Mouse (Mus musculus): ENCODE results near the gene Man1b1. TPM values are rescaled to one million over a fixed set of nuclear protein-coding genes. Genes with fewer than 3 reads are reported as not detected.

The Man1b1 gene
- polyA plus RNA-seq, 1 experiment from 2014 or later, result 73.5 TPM

DNA sequence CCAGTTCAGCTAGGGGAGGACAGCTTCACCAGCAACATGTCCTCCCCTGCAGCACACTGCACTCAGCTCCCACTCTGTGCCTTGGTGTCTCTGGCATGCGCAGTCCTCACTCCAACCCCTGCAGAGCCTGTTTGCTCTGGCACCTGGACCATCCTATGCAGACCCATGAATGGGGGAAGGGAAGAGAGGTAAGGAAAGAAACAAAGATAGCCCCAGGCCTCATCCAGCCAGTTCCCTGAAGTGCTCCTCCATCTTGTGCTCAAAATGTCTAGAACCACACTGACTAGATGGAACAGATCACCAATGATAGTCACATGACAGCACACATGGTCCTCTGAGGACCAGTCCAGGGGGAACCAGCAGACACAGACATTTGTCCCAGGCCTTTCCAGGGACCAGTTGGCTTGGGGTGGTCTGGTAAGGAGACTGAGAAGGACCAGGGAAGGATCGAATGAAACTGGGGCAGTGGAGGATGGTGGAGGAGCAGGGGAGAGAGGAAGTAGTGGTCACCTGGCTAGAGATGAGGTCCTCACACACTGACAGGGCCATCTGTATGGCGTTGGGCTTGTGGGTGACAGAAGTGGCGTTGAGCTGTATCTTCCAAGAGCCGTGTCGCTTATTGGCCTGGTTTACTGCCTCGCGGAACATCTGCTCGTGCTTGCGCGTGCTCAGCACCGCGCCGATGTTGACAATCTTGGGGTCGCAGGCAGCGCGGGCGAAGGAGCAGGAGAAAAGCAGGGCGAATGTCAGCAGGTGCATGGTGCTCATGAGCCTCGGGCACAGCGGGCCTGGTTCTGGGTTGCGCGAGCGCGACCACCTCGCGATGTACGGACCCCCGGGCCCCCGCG, 13.8 kb upstream of the Man1b1 start:
- peak overlapping the region; percentile 45; the same call in 1 of the 2 replicates for H3K27ac ChIP-seq
- H3K4me1 ChIP-seq, result peaks cover 9% of the 10 kb centered on the region; the same call in 1 of the 2 replicates
- ATAC-seq (ENCODE audit: low FRiP score), result peak; percentile 59

GRCm38 (mm10) chr2:25318971-25319773, 13.0 kb upstream of the Man1b1 start, which contains the start of gene Grin1:
Grin1 (minus strand) TSS chr2:25319187.
- peak; percentile 88 for ATAC-seq (ENCODE audit: low FRiP score)
- H3K27ac ChIP-seq, result peak within 1 kb of the TSS; percentile 45; the same call in 1 of the 2 replicates
- WGBS, result 10% methylated on average over 58 of the region's 58 CpGs
- H3K27me3 ChIP-seq, result peaks cover 76% of the 10 kb centered on the region
- no peaks in the 10 kb centered on the region for H3K36me3 ChIP-seq
- no peaks in the 10 kb centered on the region for H3K9me3 ChIP-seq (replicated peaks)
- peak within 1 kb of the TSS; percentile 53 for H3K9ac ChIP-seq
- peaks cover 9% of the 10 kb centered on the region; the same call in 1 of the 2 replicates for H3K4me1 ChIP-seq
- peak within 1 kb of the TSS; percentile 70 for H3K4me2 ChIP-seq (replicated peaks)
- H3K4me3 ChIP-seq, result peak within 1 kb of the TSS; percentile 44

More for the DNA sequence above, 13.8 kb upstream of the Man1b1 start:
- Histone ChIP-seq H3K27me3 (peaks cover 84% of the 10 kb centered on the region), H3K4me3 (peak overlapping the region; percentile 44), H3K36me3 (no peaks in the 10 kb centered on the region), H3K4me2 (replicated peaks) (peak overlapping the region; percentile 70), H3K9ac (peak overlapping the region; percentile 53), H3K9me3 (replicated peaks) (no peaks in the 10 kb centered on the region)
- 7% methylated on average over 31 of the region's 31 CpGs for WGBS

DNA sequence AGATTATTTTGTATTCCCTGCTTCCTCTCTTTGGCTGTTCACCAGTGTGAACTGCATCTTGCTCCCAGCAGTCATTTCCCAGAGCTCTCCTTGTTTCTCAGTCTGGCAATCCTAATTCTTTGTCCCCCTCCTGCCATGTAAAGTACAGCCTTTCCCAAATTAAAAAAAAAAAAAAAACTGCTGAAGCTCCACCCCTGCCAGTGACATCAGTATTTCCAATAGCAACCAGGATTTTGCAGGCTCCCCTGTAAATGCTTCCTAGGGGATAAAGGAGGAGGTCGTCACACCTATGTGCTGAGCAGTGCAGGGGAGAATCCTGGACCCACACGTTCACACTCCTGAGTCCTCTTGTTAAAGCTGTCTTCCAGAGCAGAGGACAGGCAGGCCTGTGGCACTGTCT, 12.1 kb upstream of the Man1b1 start:
- Histone ChIP-seq H3K4me2 (replicated peaks) (no peak overlapping the region), H3K27me3 (peaks cover 67% of the 10 kb centered on the region), H3K9ac (no peak overlapping the region), H3K9me3 (replicated peaks) (no peaks in the 10 kb centered on the region), H3K36me3 (no peaks in the 10 kb centered on the region), H3K4me1 (peaks cover 9% of the 10 kb centered on the region; the same call in 1 of the 2 replicates), H3K4me3 (no peak overlapping the region), H3K27ac (no peak overlapping the region)
- ATAC-seq (ENCODE audit: low FRiP score), result no peak
- whole genome bisulfite sequencing, result 28% methylated on average over 2 of the region's 2 CpGs

DNA sequence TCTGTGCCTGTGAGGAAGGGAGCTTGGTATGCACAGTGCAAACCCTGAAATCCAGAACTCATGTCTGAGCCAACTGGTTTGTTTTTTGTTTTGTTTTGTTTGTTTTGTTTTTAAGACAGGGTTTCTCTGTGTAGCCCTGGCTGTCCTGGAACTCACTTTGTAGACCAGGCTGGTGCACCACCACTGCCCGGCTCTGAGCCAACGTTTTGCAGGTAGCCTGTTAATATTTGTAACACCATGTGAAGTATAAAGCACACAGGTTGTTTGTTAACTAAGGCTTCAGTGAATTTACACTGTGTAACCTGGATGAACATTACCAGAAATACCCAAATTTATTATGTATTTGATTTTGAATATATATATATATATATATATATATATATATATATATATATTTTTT, 6.1 kb upstream of the Man1b1 start:
- no peak overlapping the region for H3K4me2 ChIP-seq (replicated peaks)
- no peak overlapping the region for H3K9ac ChIP-seq
- no peak for ATAC-seq (ENCODE audit: low FRiP score)
- WGBS, result 74% methylated on average over 2 of the region's 2 CpGs
- peaks cover under 1% of the 10 kb centered on the region; the same call in 1 of the 2 replicates for H3K4me1 ChIP-seq
- H3K36me3 ChIP-seq, result no peaks in the 10 kb centered on the region
- H3K9me3 ChIP-seq (replicated peaks), result no peaks in the 10 kb centered on the region
- H3K27ac ChIP-seq, result no peak overlapping the region
- 0 out of 2 replicates have a peak, but pooled peaks cover 9% of the 10 kb centered on the region for H3K27me3 ChIP-seq
- no peak overlapping the region for H3K4me3 ChIP-seq

DNA sequence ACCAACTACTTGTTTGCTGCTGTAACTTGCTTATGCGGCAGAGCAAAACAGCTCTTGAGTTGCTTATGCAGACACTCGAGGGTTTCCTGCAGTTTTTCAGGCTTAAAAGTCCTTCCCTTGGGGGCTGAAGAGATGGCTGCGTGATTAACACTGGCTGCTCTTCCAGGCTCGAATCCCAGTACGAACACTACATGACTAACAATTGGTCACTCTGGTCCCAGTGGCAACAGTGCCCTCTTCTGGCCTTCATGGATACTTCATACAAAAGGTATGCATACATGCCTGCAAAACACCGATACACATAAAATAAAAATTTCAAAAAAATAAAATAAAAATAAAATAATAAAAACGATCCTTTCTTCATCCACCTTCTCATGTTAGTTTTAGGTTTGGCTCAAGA, 3.7 kb upstream of the Man1b1 start:
- ATAC-seq (ENCODE audit: low FRiP score), result no peak
- no peak overlapping the region for H3K4me2 ChIP-seq (replicated peaks)

DNA sequence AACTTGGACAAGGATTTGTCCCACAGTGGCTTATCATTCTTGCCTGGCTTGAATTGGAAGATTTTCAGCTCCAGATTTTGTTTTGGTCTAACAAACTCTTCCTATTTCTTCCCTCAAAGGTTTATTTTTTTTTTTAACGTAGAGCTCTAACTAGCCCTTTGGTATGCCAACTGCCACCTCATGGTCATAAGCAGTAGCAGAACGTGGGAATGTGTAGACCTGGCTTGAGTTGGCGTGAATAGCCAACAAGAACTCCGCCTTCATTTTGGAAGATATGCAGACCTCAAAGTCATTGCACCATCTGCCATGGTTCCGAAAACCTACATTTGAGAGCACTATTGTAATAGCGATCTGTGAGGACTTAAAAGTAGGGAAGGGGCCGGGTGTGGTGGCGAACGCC, 668 bp upstream of the Man1b1 start:
- Histone ChIP-seq H3K27me3 (no peaks in the 10 kb centered on the region), H3K4me1 (peaks cover 20% of the 10 kb centered on the region), H3K9ac (peak overlapping the region; percentile 92), H3K9me3 (replicated peaks) (no peaks in the 10 kb centered on the region), H3K36me3 (peaks cover 26% of the 10 kb centered on the region), H3K4me3 (peak overlapping the region; percentile 88), H3K4me2 (replicated peaks) (peak overlapping the region; percentile 94), H3K27ac (no peak overlapping the region)
- ATAC-seq (ENCODE audit: low FRiP score), result no peak
- 54% methylated on average over 9 of the region's 9 CpGs for WGBS

More for the DNA sequence above, 3.7 kb upstream of the Man1b1 start:
- Histone ChIP-seq H3K27me3 (no peaks in the 10 kb centered on the region), H3K4me1 (peaks cover 11% of the 10 kb centered on the region), H3K36me3 (no peaks in the 10 kb centered on the region), H3K9me3 (replicated peaks) (no peaks in the 10 kb centered on the region), H3K9ac (no peak overlapping the region), H3K4me3 (no peak overlapping the region), H3K27ac (no peak overlapping the region)
- 38% methylated on average over 7 of the region's 7 CpGs for WGBS

GRCm38 (mm10) chr2:25333569-25333968, 1.4 kb downstream of the Man1b1 start:
- peak overlapping the region; percentile 94 for H3K4me2 ChIP-seq (replicated peaks)
- peaks cover 47% of the 10 kb centered on the region for H3K36me3 ChIP-seq
- ATAC-seq (ENCODE audit: low FRiP score), result no peak
- peaks cover 20% of the 10 kb centered on the region for H3K4me1 ChIP-seq
- H3K27me3 ChIP-seq, result no peaks in the 10 kb centered on the region
- H3K9ac ChIP-seq, result peak overlapping the region; percentile 92
- peak overlapping the region; percentile 88 for H3K4me3 ChIP-seq
- no peaks in the 10 kb centered on the region for H3K9me3 ChIP-seq (replicated peaks)
- 78% methylated on average over 2 of the region's 2 CpGs for WGBS
- H3K27ac ChIP-seq, result no peak overlapping the region

- no peak overlapping the region for H3K4me2 ChIP-seq (replicated peaks)
- H3K4me3 ChIP-seq, result no peak overlapping the region
- no peaks in the 10 kb centered on the region for H3K9me3 ChIP-seq (replicated peaks)
- H3K36me3 ChIP-seq, result peaks cover 87% of the 10 kb centered on the region
- no peaks in the 10 kb centered on the region for H3K27me3 ChIP-seq
- no peak overlapping the region for H3K9ac ChIP-seq
- H3K27ac ChIP-seq, result no peak overlapping the region
- H3K4me1 ChIP-seq, result peaks cover 10% of the 10 kb centered on the region
- whole genome bisulfite sequencing, result 92% methylated on average over 6 of the region's 6 CpGs
- no peak for ATAC-seq (ENCODE audit: low FRiP score)
Measured at GRCm38 (mm10) chr2:25338303-25338702, 6.2 kb downstream of the Man1b1 start.

GRCm38 (mm10) chr2:25348162-25348561, 16.0 kb downstream of the Man1b1 start:
- 98% methylated on average over 7 of the region's 7 CpGs for WGBS
- ATAC-seq (ENCODE audit: low FRiP score), result no peak
- Histone ChIP-seq H3K27me3 (no peaks in the 10 kb centered on the region), H3K36me3 (peaks cover 99% of the 10 kb centered on the region), H3K4me3 (no peak overlapping the region), H3K9ac (no peak overlapping the region), H3K4me2 (replicated peaks) (no peak overlapping the region), H3K9me3 (replicated peaks) (no peaks in the 10 kb centered on the region), H3K4me1 (no peaks in the 10 kb centered on the region), H3K27ac (no peak overlapping the region)

DNA sequence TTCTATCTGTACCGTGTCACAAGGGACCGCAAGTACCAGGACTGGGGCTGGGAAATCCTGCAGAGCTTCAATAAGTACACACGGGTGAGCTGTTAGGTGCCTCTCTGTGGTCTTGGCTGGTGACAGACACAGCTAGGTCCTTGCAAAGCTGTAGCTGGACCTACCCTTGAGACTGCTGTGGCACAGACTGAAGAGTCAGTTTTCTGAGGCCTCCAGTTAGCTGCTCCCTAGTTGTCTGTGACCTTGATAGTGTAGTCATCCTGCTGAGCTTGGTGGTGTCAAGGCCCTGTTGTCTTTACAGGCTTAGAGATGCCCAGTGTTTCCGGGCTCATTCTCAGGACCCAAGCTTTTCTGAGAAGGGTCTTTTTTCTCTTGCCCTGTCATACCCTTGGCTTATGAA, 17.4 kb downstream of the Man1b1 start:
- H3K27me3 ChIP-seq, result no peaks in the 10 kb centered on the region
- no peak overlapping the region for H3K27ac ChIP-seq
- 97% methylated on average over 4 of the region's 4 CpGs for WGBS
- ATAC-seq (ENCODE audit: low FRiP score), result no peak
- H3K4me3 ChIP-seq, result no peak overlapping the region
- no peak overlapping the region for H3K4me2 ChIP-seq (replicated peaks)
- H3K4me1 ChIP-seq, result no peaks in the 10 kb centered on the region
- H3K36me3 ChIP-seq, result peaks cover 91% of the 10 kb centered on the region
- no peak overlapping the region for H3K9ac ChIP-seq
- no peaks in the 10 kb centered on the region for H3K9me3 ChIP-seq (replicated peaks)

GRCm38 (mm10) chr2:25350701-25351100, 18.6 kb downstream of the Man1b1 start:
- H3K4me3 ChIP-seq, result no peak overlapping the region
- no peak overlapping the region for H3K27ac ChIP-seq
- no peaks in the 10 kb centered on the region for H3K27me3 ChIP-seq
- H3K9me3 ChIP-seq (replicated peaks), result no peaks in the 10 kb centered on the region
- no peak for ATAC-seq (ENCODE audit: low FRiP score)
- peaks cover 10% of the 10 kb centered on the region for H3K4me1 ChIP-seq
- no peak overlapping the region for H3K9ac ChIP-seq
- 95% methylated on average over 3 of the region's 3 CpGs for WGBS
- H3K4me2 ChIP-seq (replicated peaks), result no peak overlapping the region
- H3K36me3 ChIP-seq, result peaks cover 79% of the 10 kb centered on the region

DNA sequence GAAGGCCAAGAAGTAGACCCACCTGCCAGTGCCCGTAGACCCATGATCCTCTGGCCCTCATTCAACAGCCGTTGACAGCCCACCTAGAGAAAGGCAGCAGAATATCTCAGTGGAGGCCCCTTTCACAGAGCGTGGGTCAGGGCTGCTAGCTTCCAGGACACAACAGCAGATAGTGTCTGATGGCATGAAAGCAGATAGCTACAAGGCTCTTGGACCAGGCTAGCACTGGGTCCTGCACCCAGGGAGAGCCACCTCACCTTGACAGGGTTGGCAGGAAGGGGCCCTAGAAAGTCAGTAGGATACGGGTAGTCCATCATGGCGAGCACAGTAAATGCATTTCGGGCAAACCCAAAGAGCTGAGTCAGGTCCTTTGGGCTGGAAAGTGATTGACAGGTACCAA, 22.1 kb downstream of the Man1b1 start:
- H3K27me3 ChIP-seq, result no peaks in the 10 kb centered on the region
- peaks cover 44% of the 10 kb centered on the region for H3K36me3 ChIP-seq
- no peak overlapping the region for H3K4me2 ChIP-seq (replicated peaks)
- H3K4me3 ChIP-seq, result no peak overlapping the region
- H3K9me3 ChIP-seq (replicated peaks), result no peaks in the 10 kb centered on the region
- no peak overlapping the region for H3K9ac ChIP-seq
- peaks cover 20% of the 10 kb centered on the region for H3K4me1 ChIP-seq
- H3K27ac ChIP-seq, result no peak overlapping the region
- no peak for ATAC-seq (ENCODE audit: low FRiP score)
- WGBS, result 86% methylated on average over 6 of the region's 6 CpGs
